Mouse (Mus musculus) adrenal gland (tissue): Measurements from ENCODE around the gene C1ql1.

Experiments used
- intact Hi-C: fragments of 180-260 bp; cut with DNase I; formaldehyde crosslinking; loops from one replicate; pipeline ENCODE4 v1.15.1; 2025

C1ql1 gene

GRCm38 (mm10) chr11:102911376-102911775 lies 35.1 kb downstream of the C1ql1 start:
- intact Hi-C loops = no loop called here

- intact Hi-C loops = loop anchor here (10.0 kb wide), 1 partner anchor 151 kb away; no protein-coding TSS in a partner anchor
Observed at GRCm38 (mm10) chr11:102903654-102904053, 42.8 kb downstream of the C1ql1 start.

GRCm38 (mm10) chr11:102902107-102902506 lies 44.4 kb downstream of the C1ql1 start:
- intact Hi-C loops = loop anchor here (10.0 kb wide), 1 partner anchor 153 kb away; no protein-coding TSS in a partner anchor

GRCm38 (mm10) chr11:102901199-102901598 lies 45.3 kb downstream of the C1ql1 start:
- intact Hi-C loops = loop anchor here (2.0 to 10.0 kb wide), 2 partner anchors 92 to 154 kb away; no protein-coding TSS in a partner anchor

GRCm38 (mm10) chr11:102900763-102901162 lies 45.7 kb downstream of the C1ql1 start, which contains the start of gene Gfap:
Gene Gfap (minus strand): TSS chr11:102900912.
- intact Hi-C loops = loop anchor here (2.0 to 10.0 kb wide), 2 partner anchors 92 to 154 kb away; no protein-coding TSS in a partner anchor

- intact Hi-C loops = no loop called here
Observed at GRCm38 (mm10) chr11:102898408-102898807, 48.1 kb downstream of the C1ql1 start.

GRCm38 (mm10) chr11:102896641-102897040 lies 49.8 kb downstream of the C1ql1 start:
- intact Hi-C loops = no loop called here

- intact Hi-C loops = no loop called here
Observed at GRCm38 (mm10) chr11:102895779-102896178, 50.7 kb downstream of the C1ql1 start.

- intact Hi-C loops = loop anchor here (5.0 kb wide), 1 partner anchor 43 kb away; no protein-coding TSS in a partner anchor
Observed at GRCm38 (mm10) chr11:102894716-102895115, 51.8 kb downstream of the C1ql1 start.

GRCm38 (mm10) chr11:102893015-102893651 lies 53.4 kb downstream of the C1ql1 start:
- intact Hi-C loops = loop anchor here (5.0 kb wide), 1 partner anchor 44 kb away; no protein-coding TSS in a partner anchor

GRCm38 (mm10) chr11:102890096-102890495 lies 56.4 kb downstream of the C1ql1 start:
- intact Hi-C loops = loop anchor here (5.0 kb wide), 1 partner anchor 47 kb away; no protein-coding TSS in a partner anchor
